Mouse (Mus musculus) spleen, adult 2 months (tissue): ENCODE measurements around the gene Trmt11.

ENCODE experiments used
- CTCF ChIP-seq: fragments of 200-500 bp; IDR thresholded peaks from 2 replicates; pipeline ENCODE4 v1.5.1; 2011; ENCODE audit warnings: mild to moderate bottlenecking, inconsistent platforms; ENCODE audit not compliant: insufficient read depth, insufficient read length, insufficient replicate concordance; ENCODE audit errors: extremely low read depth
- POLR2A ChIP-seq: fragments of 200-500 bp; IDR thresholded peaks from 2 replicates; pipeline ENCODE4 v1.6.1; 2011; ENCODE audit warnings: low read depth, low read length, inconsistent platforms

DNA sequence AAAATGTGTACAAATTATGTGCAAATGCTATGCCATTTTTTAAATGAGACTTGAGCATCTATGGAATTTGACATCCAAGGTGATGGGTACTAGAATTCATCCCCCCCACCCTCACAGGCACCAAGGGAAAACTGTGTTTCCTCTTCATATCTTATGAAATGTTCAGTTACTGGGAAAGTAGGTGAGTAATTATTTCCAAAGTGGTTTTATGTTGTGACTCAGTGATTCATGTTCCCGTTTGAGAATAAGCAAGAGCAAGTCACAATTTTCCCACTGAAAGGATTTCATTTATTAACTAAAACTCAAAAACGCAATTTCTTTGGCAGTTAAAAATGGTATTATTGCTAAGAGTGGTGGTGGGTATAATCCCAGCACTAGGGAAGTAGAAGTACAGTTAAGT is 95.8 kb downstream of the Trmt11 start:
- TF ChIP-seq POLR2A = no peak
- TF ChIP-seq CTCF = no peak
